Mouse (Mus musculus): ENCODE results near the gene Olfr770. TPM values are rescaled to one million over a fixed set of nuclear protein-coding genes. Genes with fewer than 3 reads are reported as not detected.
"Not testable (repeated sequence)": the region's sequence is repeated elsewhere in the genome, so short reads cannot be mapped to it uniquely, and the experiment has no call there.

Olfr770 gene
- polyA plus RNA-seq (2015; fragmentation: Nextera tagmentation; extraction: Ambion mirVana): not detected in 2 replicates

GRCm38 (mm10) chr10:129138898-129139297 lies at the start of gene Olfr770:
TSS of gene Olfr770 (minus strand) at chr10:129138998.
- Histone ChIP-seq H3K4me1 (replicated peaks) (no peaks in the 10 kb centered on the region), H3K4me3 (replicated peaks) (no peak within 1 kb of the TSS), H3K36me3 (replicated peaks) (no peaks in the 10 kb centered on the region), H3K9ac (no peak within 1 kb of the TSS), H3K27me3 (no peaks in the 10 kb centered on the region), H3K27ac (replicated peaks) (no peak within 1 kb of the TSS), H3K9me3 (replicated peaks) (no peaks in the 10 kb centered on the region), H3K4me2 (no peak within 1 kb of the TSS)
- no peak for ATAC-seq (ENCODE audit: insufficient read depth)
- 61% methylated on average over 2 of the region's 2 CpGs for WGBS (ENCODE audit: insufficient replicate concordance)

- H3K9ac ChIP-seq; H3K9me3 ChIP-seq (replicated peaks); H3K4me3 ChIP-seq (replicated peaks); H3K36me3 ChIP-seq (replicated peaks); H3K27me3 ChIP-seq; H3K4me2 ChIP-seq; H3K27ac ChIP-seq (replicated peaks); H3K4me1 ChIP-seq (replicated peaks); ATAC-seq (ENCODE audit: insufficient read depth): not testable (repeated sequence)
These were observed 48.5 kb upstream of the Olfr770 start, which contains the start of gene Olfr773 for GRCm38 (mm10) chr10:129187319-129187718. TSS of gene Olfr773 (minus strand) at chr10:129187419.

GRCm38 (mm10) chr10:129177821-129178220 lies 39.0 kb upstream of the Olfr770 start, which contains the start of gene Olfr772:
TSS of gene Olfr772 (minus strand) at chr10:129177921.
- H3K4me3 ChIP-seq (replicated peaks); H3K27ac ChIP-seq (replicated peaks); H3K9ac ChIP-seq; H3K4me1 ChIP-seq (replicated peaks); H3K36me3 ChIP-seq (replicated peaks); H3K4me2 ChIP-seq; H3K27me3 ChIP-seq; H3K9me3 ChIP-seq (replicated peaks); ATAC-seq (ENCODE audit: insufficient read depth): not testable (repeated sequence)
- 55% methylated on average over 3 of the region's 4 CpGs for WGBS (ENCODE audit: insufficient replicate concordance)

GRCm38 (mm10) chr10:129164651-129165050 lies 25.9 kb upstream of the Olfr770 start, which contains the start of gene Olfr771:
TSS of gene Olfr771 (minus strand) at chr10:129164751.
- no peak within 1 kb of the TSS for H3K4me2 ChIP-seq
- no peak within 1 kb of the TSS for H3K9ac ChIP-seq
- no peak within 1 kb of the TSS for H3K27ac ChIP-seq (replicated peaks)
- H3K9me3 ChIP-seq (replicated peaks): no peaks in the 10 kb centered on the region
- no peaks in the 10 kb centered on the region for H3K27me3 ChIP-seq
- 65% methylated on average over 1 of the region's 1 CpGs for WGBS (ENCODE audit: insufficient replicate concordance)
- no peak within 1 kb of the TSS for H3K4me3 ChIP-seq (replicated peaks)
- no peaks in the 10 kb centered on the region for H3K36me3 ChIP-seq (replicated peaks)
- no peak for ATAC-seq (ENCODE audit: insufficient read depth)
- no peaks in the 10 kb centered on the region for H3K4me1 ChIP-seq (replicated peaks)

- Histone ChIP-seq H3K9ac (no peak within 1 kb of the TSS), H3K27me3 (no peaks in the 10 kb centered on the region), H3K27ac (replicated peaks) (no peak within 1 kb of the TSS), H3K9me3 (replicated peaks) (0 out of 2 replicates have a peak, but pooled peaks cover 4% of the 10 kb centered on the region), H3K4me2 (no peak within 1 kb of the TSS), H3K4me1 (replicated peaks) (no peaks in the 10 kb centered on the region), H3K36me3 (replicated peaks) (no peaks in the 10 kb centered on the region), H3K4me3 (replicated peaks) (no peak within 1 kb of the TSS)
- no peak for ATAC-seq (ENCODE audit: insufficient read depth)
- 61% methylated on average over 2 of the region's 2 CpGs for WGBS (ENCODE audit: insufficient replicate concordance)
These were observed 21.0 kb downstream of the Olfr770 start, which contains the start of gene Olfr769 for GRCm38 (mm10) chr10:129117761-129118160. TSS of gene Olfr769 (minus strand) at chr10:129117861.

- Histone ChIP-seq H3K9me3 (replicated peaks) (peaks cover 7% of the 10 kb centered on the region; the same call in 1 of the 2 replicates), H3K9ac (no peak overlapping the region), H3K27ac (replicated peaks) (no peak overlapping the region), H3K27me3 (no peaks in the 10 kb centered on the region), H3K4me1 (replicated peaks) (no peaks in the 10 kb centered on the region), H3K36me3 (replicated peaks) (no peaks in the 10 kb centered on the region), H3K4me3 (replicated peaks) (no peak overlapping the region), H3K4me2 (no peak overlapping the region)
- WGBS (ENCODE audit: insufficient replicate concordance): 79% methylated on average over 3 of the region's 3 CpGs
- no peak for ATAC-seq (ENCODE audit: insufficient read depth)
These were observed 23.7 kb downstream of the Olfr770 start for GRCm38 (mm10) chr10:129115146-129115545.

GRCm38 (mm10) chr10:129101231-129101630 lies 37.6 kb downstream of the Olfr770 start:
- Histone ChIP-seq H3K4me1 (replicated peaks) (no peaks in the 10 kb centered on the region), H3K4me2 (no peak overlapping the region), H3K9ac (no peak overlapping the region), H3K9me3 (replicated peaks) (no peaks in the 10 kb centered on the region), H3K27ac (replicated peaks) (no peak overlapping the region), H3K27me3 (no peaks in the 10 kb centered on the region), H3K4me3 (replicated peaks) (no peak overlapping the region), H3K36me3 (replicated peaks) (no peaks in the 10 kb centered on the region)
- ATAC-seq (ENCODE audit: insufficient read depth): no peak
- 38% methylated on average over 3 of the region's 3 CpGs for WGBS (ENCODE audit: insufficient replicate concordance)

GRCm38 (mm10) chr10:129099275-129099674 lies 39.5 kb downstream of the Olfr770 start, which contains the start of gene Olfr768:
TSS of gene Olfr768 (minus strand) at chr10:129099375.
- Histone ChIP-seq H3K4me3 (replicated peaks) (no peak within 1 kb of the TSS), H3K9me3 (replicated peaks) (no peaks in the 10 kb centered on the region), H3K36me3 (replicated peaks) (no peaks in the 10 kb centered on the region), H3K27ac (replicated peaks) (no peak within 1 kb of the TSS), H3K9ac (no peak within 1 kb of the TSS), H3K27me3 (no peaks in the 10 kb centered on the region), H3K4me2 (no peak within 1 kb of the TSS), H3K4me1 (replicated peaks) (no peaks in the 10 kb centered on the region)
- ATAC-seq (ENCODE audit: insufficient read depth): no peak
- 44% methylated on average over 1 of the region's 1 CpGs for WGBS (ENCODE audit: insufficient replicate concordance)

- not testable (repeated sequence) for H3K36me3 ChIP-seq (replicated peaks); H3K9me3 ChIP-seq (replicated peaks); H3K9ac ChIP-seq; H3K27me3 ChIP-seq; H3K4me2 ChIP-seq; H3K27ac ChIP-seq (replicated peaks); ATAC-seq (ENCODE audit: insufficient read depth); H3K4me1 ChIP-seq (replicated peaks); H3K4me3 ChIP-seq (replicated peaks)
These were observed 56.0 kb downstream of the Olfr770 start, which contains the start of gene Olfr767 for GRCm38 (mm10) chr10:129082810-129083209. TSS of gene Olfr767 (minus strand) at chr10:129082910.

Other genes with a start within 250 kb of the Olfr770 start
- gene Gdf11, start 247.3 kb downstream of the Olfr770 start, polyA plus RNA-seq (2015; fragmentation: Nextera tagmentation; extraction: Ambion mirVana): 0.26 and 0.31 TPM in 2 replicates
- 102 and 113 TPM in 2 replicates for gene Cd63, start 238.0 kb downstream of the Olfr770 start, polyA plus RNA-seq (2015; fragmentation: Nextera tagmentation; extraction: Ambion mirVana)
- gene Rdh5, start 216.1 kb downstream of the Olfr770 start, polyA plus RNA-seq (2015; fragmentation: Nextera tagmentation; extraction: Ambion mirVana): 18.4 and 24.3 TPM in 2 replicates
- gene Bloc1s1, start 215.0 kb downstream of the Olfr770 start, polyA plus RNA-seq (2015; fragmentation: Nextera tagmentation; extraction: Ambion mirVana): 93.9 and 96.1 TPM in 2 replicates
- gene Itga7, start 205.2 kb downstream of the Olfr770 start, polyA plus RNA-seq (2015; fragmentation: Nextera tagmentation; extraction: Ambion mirVana): 0.81 and 1.1 TPM in 2 replicates
- not detected in 2 replicates for gene Mettl7b, start 178.0 kb downstream of the Olfr770 start, polyA plus RNA-seq (2015; fragmentation: Nextera tagmentation; extraction: Ambion mirVana)
- not detected in 2 replicates for gene Olfr9, start 149.6 kb downstream of the Olfr770 start, polyA plus RNA-seq (2015; fragmentation: Nextera tagmentation; extraction: Ambion mirVana)
- gene Olfr763, start 128.2 kb downstream of the Olfr770 start, polyA plus RNA-seq (2015; fragmentation: Nextera tagmentation; extraction: Ambion mirVana): not detected in 2 replicates
- gene Olfr764-ps1, start 99.1 kb downstream of the Olfr770 start, polyA plus RNA-seq (2015; fragmentation: Nextera tagmentation; extraction: Ambion mirVana): not detected in 2 replicates
- not detected in 2 replicates for gene Olfr765, start 89.0 kb downstream of the Olfr770 start, polyA plus RNA-seq (2015; fragmentation: Nextera tagmentation; extraction: Ambion mirVana)
- gene Olfr766-ps1, start 70.0 kb downstream of the Olfr770 start, polyA plus RNA-seq (2015; fragmentation: Nextera tagmentation; extraction: Ambion mirVana): not detected in 2 replicates
- not detected in 2 replicates for gene Olfr767, start 56.1 kb downstream of the Olfr770 start, polyA plus RNA-seq (2015; fragmentation: Nextera tagmentation; extraction: Ambion mirVana)
- gene Olfr768, start 39.6 kb downstream of the Olfr770 start, polyA plus RNA-seq (2015; fragmentation: Nextera tagmentation; extraction: Ambion mirVana): not detected in 2 replicates
- not detected in 2 replicates for gene Olfr769, start 21.1 kb downstream of the Olfr770 start, polyA plus RNA-seq (2015; fragmentation: Nextera tagmentation; extraction: Ambion mirVana)
- not detected in 2 replicates for gene Olfr771, start 25.8 kb upstream of the Olfr770 start, polyA plus RNA-seq (2015; fragmentation: Nextera tagmentation; extraction: Ambion mirVana)
- not detected in 2 replicates for gene Olfr772, start 38.9 kb upstream of the Olfr770 start, polyA plus RNA-seq (2015; fragmentation: Nextera tagmentation; extraction: Ambion mirVana)
- gene Olfr773, start 48.4 kb upstream of the Olfr770 start, polyA plus RNA-seq (2015; fragmentation: Nextera tagmentation; extraction: Ambion mirVana): not detected in 2 replicates
- not detected in 2 replicates for gene Olfr774, start 97.2 kb upstream of the Olfr770 start, polyA plus RNA-seq (2015; fragmentation: Nextera tagmentation; extraction: Ambion mirVana)
- not detected in 2 replicates for gene Olfr775, start 109.4 kb upstream of the Olfr770 start, polyA plus RNA-seq (2015; fragmentation: Nextera tagmentation; extraction: Ambion mirVana)
- gene Olfr776, start 120.1 kb upstream of the Olfr770 start, polyA plus RNA-seq (2015; fragmentation: Nextera tagmentation; extraction: Ambion mirVana): not detected in 2 replicates
- gene Olfr777, start 132.5 kb upstream of the Olfr770 start, polyA plus RNA-seq (2015; fragmentation: Nextera tagmentation; extraction: Ambion mirVana): not detected in 2 replicates
- not detected in 2 replicates for gene Olfr780, start 179.1 kb upstream of the Olfr770 start, polyA plus RNA-seq (2015; fragmentation: Nextera tagmentation; extraction: Ambion mirVana)
- not detected in 2 replicates for gene Olfr781, start 189.9 kb upstream of the Olfr770 start, polyA plus RNA-seq (2015; fragmentation: Nextera tagmentation; extraction: Ambion mirVana)
- gene Olfr782, start 209.9 kb upstream of the Olfr770 start, polyA plus RNA-seq (2015; fragmentation: Nextera tagmentation; extraction: Ambion mirVana): not detected in 2 replicates
- not detected in 2 replicates for gene Olfr784, start 245.1 kb upstream of the Olfr770 start, polyA plus RNA-seq (2015; fragmentation: Nextera tagmentation; extraction: Ambion mirVana)

Data from liver, embryonic 15.5 days (tissue).